Mouse (Mus musculus) frontal cortex, postnatal 25 days (tissue): ENCODE data around the gene Ppp1r27.

Experiments used
- DNase-seq, 2 experiments: peaks; one replicate each; pipeline ENCODE4 v3.0.0; 2022; ENCODE audit warnings: low spot score in 2 of 2

Ppp1r27 gene

GRCm38 (mm10) chr11:120547469-120547868 is 3.5 kb downstream of the Ppp1r27 start:
- no peak for DNase-seq

GRCm38 (mm10) chr11:120545964-120546363 is 5.0 kb downstream of the Ppp1r27 start:
- no peak for DNase-seq

DNA sequence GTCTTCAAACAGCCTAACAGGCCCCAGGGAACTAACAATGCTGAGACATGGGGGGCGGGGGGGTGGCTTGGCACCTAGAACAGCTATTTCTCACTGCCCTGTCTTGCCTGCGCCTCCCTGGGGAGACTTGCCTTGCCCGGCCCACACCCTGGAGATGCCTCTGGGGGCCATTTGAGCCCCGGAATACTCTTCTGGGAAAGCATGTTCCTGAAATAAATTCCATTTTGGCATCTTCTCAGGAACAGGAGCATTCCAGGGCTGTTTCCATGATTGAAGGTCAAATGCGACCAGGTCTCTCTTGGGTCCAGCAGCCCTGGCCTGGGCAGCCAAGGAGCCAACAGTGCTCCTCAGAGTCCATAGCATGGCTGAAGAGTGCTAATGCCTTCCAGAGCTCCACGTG is 8.6 kb downstream of the Ppp1r27 start:
- no peak for DNase-seq

DNA sequence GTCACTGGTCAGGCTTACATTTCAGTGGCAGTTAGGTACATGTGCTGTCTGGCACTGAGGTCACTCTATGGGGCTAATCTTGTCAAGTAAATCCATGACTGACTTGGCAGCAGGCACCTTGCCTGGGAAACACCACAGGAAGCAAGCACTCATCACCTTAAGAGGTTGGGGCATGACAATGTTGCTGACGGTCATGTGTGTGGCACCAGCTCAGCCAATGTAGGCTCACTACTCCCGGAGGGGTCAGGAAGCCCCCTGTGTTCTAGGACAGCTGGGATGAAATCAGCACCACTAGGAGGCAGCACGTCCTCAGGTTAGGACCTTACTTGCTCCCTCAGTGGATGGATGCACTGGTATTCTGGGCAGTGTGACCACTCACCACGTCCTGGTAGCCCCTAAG is 9.0 kb downstream of the Ppp1r27 start:
- DNase-seq: no peak

GRCm38 (mm10) chr11:120539285-120540014 is 11.5 kb downstream of the Ppp1r27 start:
- DNase-seq: no peak

- DNase-seq: no peak
Observed at GRCm38 (mm10) chr11:120538955-120539284, 12.0 kb downstream of the Ppp1r27 start.

DNA sequence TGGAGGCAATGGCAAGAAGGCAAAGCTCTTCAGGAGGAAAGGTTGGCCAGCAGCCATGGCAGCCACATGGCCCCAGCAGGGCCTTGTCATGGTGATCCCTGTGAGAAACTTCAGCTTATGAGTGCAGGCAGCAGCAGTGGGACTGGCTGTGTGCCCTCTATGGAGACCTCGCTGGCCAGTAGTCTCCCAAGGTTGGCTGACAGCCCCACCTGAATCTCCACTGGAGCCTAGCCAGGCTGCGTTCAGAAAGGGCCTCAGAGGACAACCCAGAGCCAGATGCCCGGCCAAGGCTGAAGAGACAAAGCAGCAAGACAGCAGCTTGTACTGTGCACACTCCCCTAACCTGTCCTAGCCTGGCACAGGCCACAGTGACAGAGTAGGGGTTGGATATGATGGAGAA is 12.4 kb downstream of the Ppp1r27 start:
- no peak for DNase-seq

- DNase-seq: no peak
Observed at GRCm38 (mm10) chr11:120535804-120536203, 15.1 kb downstream of the Ppp1r27 start.

DNA sequence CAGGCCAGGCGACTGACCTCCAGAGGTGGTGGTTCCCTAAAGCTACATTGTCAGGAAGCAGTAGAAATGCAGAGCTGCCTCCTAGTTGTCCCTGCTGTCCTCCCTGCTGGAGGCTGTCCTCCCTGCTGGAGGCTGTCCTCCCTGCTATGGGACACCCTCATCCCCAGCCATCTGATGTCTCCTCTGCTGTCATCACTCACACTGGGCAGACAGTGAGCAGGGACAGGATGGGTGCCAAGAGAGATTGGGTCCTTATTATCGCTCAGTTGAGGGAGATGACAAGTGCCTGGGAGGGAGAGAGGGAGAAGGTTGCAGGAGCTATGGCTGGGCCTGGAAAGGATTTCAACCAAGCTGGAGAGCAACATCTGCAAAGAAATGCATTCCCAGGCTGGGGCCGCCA is 15.8 kb downstream of the Ppp1r27 start:
- no peak for DNase-seq

- no peak for DNase-seq
Observed at GRCm38 (mm10) chr11:120534093-120534492, 16.8 kb downstream of the Ppp1r27 start.

- no peak for DNase-seq
Observed at GRCm38 (mm10) chr11:120531646-120532045, 19.3 kb downstream of the Ppp1r27 start.

GRCm38 (mm10) chr11:120530085-120530964 is 20.6 kb downstream of the Ppp1r27 start, which contains the start of gene Gcgr:
Gene Gcgr (plus strand): TSS chr11:120530699.
- DNase-seq: no peak

DNA sequence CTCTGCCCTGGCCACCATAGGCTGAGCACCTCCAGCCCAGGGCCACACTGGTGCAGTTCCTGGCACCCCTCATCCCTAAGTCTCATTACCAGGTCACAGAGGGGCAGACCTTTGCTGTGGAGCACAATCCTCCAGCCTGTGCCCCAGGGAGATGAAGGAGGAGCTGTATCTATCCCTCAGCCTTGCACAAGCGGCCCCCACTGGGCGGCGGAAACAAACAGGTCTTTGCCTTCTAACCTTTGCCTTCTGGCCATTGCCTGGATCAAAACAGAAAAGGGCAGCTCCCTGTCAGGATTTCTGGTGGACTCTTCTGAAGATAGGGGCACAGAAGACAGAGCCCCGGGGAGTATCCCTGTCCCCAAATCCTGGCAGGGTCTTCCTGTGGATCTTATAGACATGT is 22.0 kb downstream of the Ppp1r27 start:
- no peak for DNase-seq

DNA sequence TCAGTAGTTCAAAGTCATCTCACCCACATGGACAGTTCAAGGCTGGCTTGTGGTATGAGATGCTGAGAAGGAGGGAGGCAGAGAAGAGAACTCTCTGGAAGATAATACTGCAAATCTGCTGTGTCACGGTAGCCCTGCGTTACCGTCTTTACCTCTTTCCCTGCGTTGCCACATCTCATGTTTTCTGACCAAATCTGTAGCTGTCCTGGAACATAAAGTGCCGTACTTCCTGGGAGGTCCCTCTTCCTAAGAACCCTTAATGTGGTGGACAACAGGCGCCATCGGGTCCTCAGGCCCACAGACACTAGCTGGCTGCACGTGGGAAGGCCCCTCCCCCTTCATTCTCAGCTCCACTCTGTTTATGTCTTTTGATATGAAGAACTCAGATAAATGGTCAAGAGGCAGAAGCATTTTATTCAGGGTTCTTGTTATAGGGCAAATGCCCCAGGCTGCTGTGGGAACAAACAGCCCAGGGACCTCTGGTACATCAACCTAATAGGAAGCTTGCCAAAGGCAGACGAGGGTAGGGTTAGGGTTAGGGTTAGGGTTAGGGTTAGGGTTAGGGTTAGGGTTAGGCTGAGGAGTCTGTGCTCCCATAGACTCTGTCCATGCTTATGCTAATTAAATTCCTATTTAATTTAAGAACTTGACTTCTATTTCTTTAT is 23.1 kb downstream of the Ppp1r27 start:
- no peak for DNase-seq

GRCm38 (mm10) chr11:120525959-120526358 is 25.0 kb downstream of the Ppp1r27 start:
- DNase-seq: no peak

GRCm38 (mm10) chr11:120522581-120522980 is 28.4 kb downstream of the Ppp1r27 start:
- no peak for DNase-seq

- no peak for DNase-seq
Observed at GRCm38 (mm10) chr11:120520967-120521540, 29.9 kb downstream of the Ppp1r27 start.

DNA sequence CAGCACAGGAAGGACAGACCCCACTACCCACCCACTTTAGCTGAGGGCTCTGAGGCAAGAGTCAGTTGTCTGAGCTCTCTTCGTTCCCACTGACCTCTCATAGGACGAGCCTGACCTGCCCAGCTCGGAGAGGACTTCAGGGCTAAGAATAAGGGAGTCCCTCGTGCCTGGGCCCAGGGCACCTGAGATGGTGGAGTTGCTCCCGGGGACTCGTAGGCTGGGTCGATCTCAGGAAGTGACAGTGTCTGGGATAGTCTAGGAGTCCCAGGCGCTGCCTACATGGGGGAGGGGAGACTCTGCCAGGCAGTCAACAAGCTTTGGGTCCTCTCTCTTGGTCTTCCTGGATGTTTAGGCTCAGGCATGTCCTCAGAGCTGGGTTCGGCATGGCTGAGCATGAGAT is 30.4 kb downstream of the Ppp1r27 start:
- DNase-seq: no peak

- no peak for DNase-seq
Observed at GRCm38 (mm10) chr11:120519738-120520137, 31.2 kb downstream of the Ppp1r27 start.

- DNase-seq: no peak
Observed at GRCm38 (mm10) chr11:120518558-120518957, 32.4 kb downstream of the Ppp1r27 start.

- DNase-seq: peak; percentile 42 to 61
Observed at GRCm38 (mm10) chr11:120518027-120518426, 32.9 kb downstream of the Ppp1r27 start.

DNA sequence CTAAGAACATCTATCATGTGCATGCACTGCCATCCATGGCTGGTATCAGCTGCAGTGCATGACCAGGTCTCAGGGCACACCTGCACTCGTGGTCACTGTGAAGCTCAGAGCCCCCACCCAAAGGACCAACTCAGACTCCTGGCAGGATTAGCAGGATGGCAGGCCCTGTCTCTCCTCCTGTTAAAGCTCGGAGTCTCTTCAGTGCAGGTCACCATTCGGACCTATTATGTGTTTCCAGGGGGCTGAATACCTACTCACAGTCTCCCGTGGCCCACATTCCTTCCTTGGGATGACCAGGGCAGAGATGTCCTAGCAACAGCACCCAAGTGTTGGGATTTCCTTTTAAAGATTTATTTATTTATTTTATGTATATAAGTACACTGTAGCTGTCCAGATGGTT is 33.8 kb downstream of the Ppp1r27 start:
- no peak for DNase-seq
